Mouse (Mus musculus): ENCODE data around the gene Rnls. TPM values are rescaled to one million over a fixed set of nuclear protein-coding genes. Genes with fewer than 3 reads are reported as not detected.

Rnls gene
- polyA plus RNA-seq, 1 experiment, result 1.4 TPM

- no peaks in the 10 kb centered on the region for H3K36me3 ChIP-seq (ENCODE audit: control insufficient read depth, insufficient read depth, low read length)
- H3K4me3 ChIP-seq (ENCODE audit: control insufficient read depth, insufficient read depth, low read length), result no peak overlapping the region
- no peaks in the 10 kb centered on the region for H3K27me3 ChIP-seq (ENCODE audit: control insufficient read depth, insufficient read depth, low read length)
- WGBS, result 66% methylated on average over 6 of the region's 6 CpGs
- peaks cover 9% of the 10 kb centered on the region for H3K4me1 ChIP-seq (replicated peaks; ENCODE audit: control insufficient read depth, insufficient read depth, low read length)
- no peak for DNase-seq
- H3K27ac ChIP-seq (ENCODE audit: control insufficient read depth, insufficient read depth, low read length), result no peak overlapping the region
- no peak for TF ChIP-seq POLR2A (IDR thresholded peaks at IDR 0.05; ENCODE audit: control insufficient read depth, extremely low read depth, insufficient read depth, low read length, poor library complexity)
- no peak for TF ChIP-seq CTCF (IDR thresholded peaks at IDR 0.05; ENCODE audit: borderline replicate concordance, control insufficient read depth, extremely low read depth, insufficient read depth, low read length, poor library complexity)
Measured at GRCm38 (mm10) chr19:33109941-33110371, 282.1 kb downstream of the Rnls start.

DNA sequence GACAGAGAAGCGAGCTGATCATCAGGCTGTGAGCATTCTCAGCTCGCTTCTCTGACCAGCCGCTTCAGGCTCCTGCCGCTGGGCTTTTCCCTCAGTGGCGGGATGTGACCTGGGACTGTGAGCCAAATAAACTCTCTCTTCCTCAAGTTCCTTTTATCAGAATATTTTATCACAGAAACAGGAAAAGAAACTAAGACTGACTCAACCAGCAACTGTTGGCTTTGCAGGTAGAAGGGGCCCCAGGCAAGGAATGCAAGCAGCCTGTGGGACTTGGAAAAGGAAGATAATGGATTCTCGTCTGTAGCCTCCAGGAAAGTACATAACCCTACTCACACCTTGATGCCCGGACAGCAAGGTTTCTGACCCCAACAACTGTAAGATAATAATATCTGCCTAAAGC is 283.0 kb downstream of the Rnls start:
- Histone ChIP-seq H3K27ac (ENCODE audit: control insufficient read depth, insufficient read depth, low read length) (no peak overlapping the region), H3K36me3 (ENCODE audit: control insufficient read depth, insufficient read depth, low read length) (no peaks in the 10 kb centered on the region), H3K4me1 (replicated peaks; ENCODE audit: control insufficient read depth, insufficient read depth, low read length) (peaks cover 9% of the 10 kb centered on the region), H3K27me3 (ENCODE audit: control insufficient read depth, insufficient read depth, low read length) (no peaks in the 10 kb centered on the region), H3K4me3 (ENCODE audit: control insufficient read depth, insufficient read depth, low read length) (no peak overlapping the region)
- no peak for DNase-seq
- 76% methylated on average over 7 of the region's 7 CpGs for WGBS
- TF ChIP-seq POLR2A (IDR thresholded peaks at IDR 0.05; ENCODE audit: control insufficient read depth, extremely low read depth, insufficient read depth, low read length, poor library complexity), result no peak

GRCm38 (mm10) chr19:33103851-33104250 is 288.2 kb downstream of the Rnls start:
- peaks cover 32% of the 10 kb centered on the region for H3K4me1 ChIP-seq (replicated peaks; ENCODE audit: control insufficient read depth, insufficient read depth, low read length)
- H3K4me3 ChIP-seq (ENCODE audit: control insufficient read depth, insufficient read depth, low read length), result no peak overlapping the region
- WGBS, result 97% methylated on average over 6 of the region's 6 CpGs
- H3K36me3 ChIP-seq (ENCODE audit: control insufficient read depth, insufficient read depth, low read length), result no peaks in the 10 kb centered on the region
- no peak for DNase-seq
- H3K27me3 ChIP-seq (ENCODE audit: control insufficient read depth, insufficient read depth, low read length), result no peaks in the 10 kb centered on the region
- H3K27ac ChIP-seq (ENCODE audit: control insufficient read depth, insufficient read depth, low read length), result no peak overlapping the region
- TF ChIP-seq POLR2A (IDR thresholded peaks at IDR 0.05; ENCODE audit: control insufficient read depth, extremely low read depth, insufficient read depth, low read length, poor library complexity) (no peak), CTCF (IDR thresholded peaks at IDR 0.05; ENCODE audit: borderline replicate concordance, control insufficient read depth, extremely low read depth, insufficient read depth, low read length, poor library complexity) (no peak)

- Histone ChIP-seq H3K4me3 (ENCODE audit: control insufficient read depth, insufficient read depth, low read length) (no peak overlapping the region), H3K36me3 (ENCODE audit: control insufficient read depth, insufficient read depth, low read length) (no peaks in the 10 kb centered on the region), H3K27ac (ENCODE audit: control insufficient read depth, insufficient read depth, low read length) (no peak overlapping the region; the same call in 1 of the 2 replicates), H3K27me3 (ENCODE audit: control insufficient read depth, insufficient read depth, low read length) (no peaks in the 10 kb centered on the region), H3K4me1 (replicated peaks; ENCODE audit: control insufficient read depth, insufficient read depth, low read length) (peaks cover 33% of the 10 kb centered on the region)
- WGBS, result 90% methylated on average over 7 of the region's 7 CpGs
- DNase-seq, result no peak
- TF ChIP-seq CTCF (IDR thresholded peaks at IDR 0.05; ENCODE audit: borderline replicate concordance, control insufficient read depth, extremely low read depth, insufficient read depth, low read length, poor library complexity) (no peak), POLR2A (IDR thresholded peaks at IDR 0.05; ENCODE audit: control insufficient read depth, extremely low read depth, insufficient read depth, low read length, poor library complexity) (no peak)
Measured at GRCm38 (mm10) chr19:33102783-33103139, 289.3 kb downstream of the Rnls start.

GRCm38 (mm10) chr19:33102008-33102782 is 289.9 kb downstream of the Rnls start:
- peaks cover 33% of the 10 kb centered on the region for H3K4me1 ChIP-seq (replicated peaks; ENCODE audit: control insufficient read depth, insufficient read depth, low read length)
- 11% methylated on average over 7 of the region's 7 CpGs for WGBS
- H3K4me3 ChIP-seq (ENCODE audit: control insufficient read depth, insufficient read depth, low read length), result peak overlapping the region; percentile 24
- no peak for TF ChIP-seq POLR2A (IDR thresholded peaks at IDR 0.05; ENCODE audit: control insufficient read depth, extremely low read depth, insufficient read depth, low read length, poor library complexity)
- TF ChIP-seq CTCF (IDR thresholded peaks at IDR 0.05; ENCODE audit: borderline replicate concordance, control insufficient read depth, extremely low read depth, insufficient read depth, low read length, poor library complexity), result no peak
- peak overlapping the region; percentile 96 for H3K27ac ChIP-seq (ENCODE audit: control insufficient read depth, insufficient read depth, low read length)
- H3K27me3 ChIP-seq (ENCODE audit: control insufficient read depth, insufficient read depth, low read length), result no peaks in the 10 kb centered on the region
- no peaks in the 10 kb centered on the region for H3K36me3 ChIP-seq (ENCODE audit: control insufficient read depth, insufficient read depth, low read length)
- peak; percentile 35 for DNase-seq

- Histone ChIP-seq H3K4me3 (ENCODE audit: control insufficient read depth, insufficient read depth, low read length) (peak overlapping the region; percentile 24), H3K27ac (ENCODE audit: control insufficient read depth, insufficient read depth, low read length) (peak overlapping the region; percentile 96), H3K4me1 (replicated peaks; ENCODE audit: control insufficient read depth, insufficient read depth, low read length) (peaks cover 33% of the 10 kb centered on the region), H3K27me3 (ENCODE audit: control insufficient read depth, insufficient read depth, low read length) (no peaks in the 10 kb centered on the region), H3K36me3 (ENCODE audit: control insufficient read depth, insufficient read depth, low read length) (no peaks in the 10 kb centered on the region)
- DNase-seq, result peak; percentile 72
- no peak for TF ChIP-seq CTCF (IDR thresholded peaks at IDR 0.05; ENCODE audit: borderline replicate concordance, control insufficient read depth, extremely low read depth, insufficient read depth, low read length, poor library complexity)
- no peak for TF ChIP-seq POLR2A (IDR thresholded peaks at IDR 0.05; ENCODE audit: control insufficient read depth, extremely low read depth, insufficient read depth, low read length, poor library complexity)
- 5% methylated on average over 13 of the region's 13 CpGs for WGBS
Measured at GRCm38 (mm10) chr19:33101093-33102007, 290.7 kb downstream of the Rnls start.
